Mouse (Mus musculus) testis, adult 2 months (tissue): ENCODE measurements around the gene Ltv1.

ENCODE experiments used
- CTCF ChIP-seq: fragments of 200-500 bp; IDR thresholded peaks from 2 replicates; pipeline ENCODE4 v1.5.1; 2012; ENCODE audit warnings: low read depth, mild to moderate bottlenecking, inconsistent platforms, low read length, moderate library complexity; ENCODE audit not compliant: control insufficient read depth, insufficient read depth, insufficient replicate concordance
- POLR2A ChIP-seq: fragments of 200-500 bp; IDR thresholded peaks from 2 replicates; pipeline ENCODE4 v1.6.1; 2012; ENCODE audit warnings: low read depth, mild to moderate bottlenecking, inconsistent platforms, low read length, moderate library complexity; ENCODE audit not compliant: control insufficient read depth

DNA sequence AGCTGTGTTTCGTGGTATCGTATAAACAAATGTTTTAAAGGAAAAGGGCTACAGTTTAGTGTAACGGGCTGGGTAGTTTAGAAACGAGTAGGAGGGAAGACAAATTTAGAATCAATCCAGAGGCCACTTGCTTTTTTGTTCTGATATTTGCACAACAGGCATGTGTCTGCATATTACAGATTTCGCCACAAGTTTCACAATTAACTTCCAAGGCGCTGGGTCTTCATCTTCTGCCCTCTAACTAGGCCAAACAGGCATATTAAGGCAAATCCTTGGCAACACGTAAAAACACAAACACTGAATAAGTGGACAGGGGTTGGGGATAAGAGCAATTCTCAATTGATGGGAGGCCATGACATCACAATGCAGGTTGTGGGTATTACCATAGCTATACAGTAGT lies 17.1 kb downstream of the Ltv1 start:
- TF ChIP-seq CTCF (no peak), POLR2A (no peak)
